Mouse (Mus musculus): Measurements from ENCODE around the gene Krtap4-8.
"Not testable (repeated sequence)": the region's sequence is repeated elsewhere in the genome, so short reads cannot be mapped to it uniquely, and the experiment has no call there.

Krtap4-8 gene

GRCm38 (mm10) chr11:99780604-99781003, at the start of gene Krtap4-8:
Gene Krtap4-8, minus strand, starts transcription at chr11:99780704.
- in situ Hi-C loops (cut with MboI, MseI) = no loop called here

- in situ Hi-C loops (cut with MboI, MseI) = not testable (repeated sequence)
Observed at GRCm38 (mm10) chr11:99815566-99815965, 35.1 kb upstream of the Krtap4-8 start, which contains the start of gene Gm11564. Gene Gm11564, minus strand, starts transcription at chr11:99815666.

- in situ Hi-C loops (cut with MboI, MseI) = not testable (repeated sequence)
Observed at GRCm38 (mm10) chr11:99809792-99810191, 29.3 kb upstream of the Krtap4-8 start, which contains the start of gene Krtap4-13. Gene Krtap4-13, minus strand, starts transcription at chr11:99809892.

- in situ Hi-C loops (cut with MboI, MseI) = not testable (repeated sequence)
Observed at GRCm38 (mm10) chr11:99804346-99804745, 23.8 kb upstream of the Krtap4-8 start, which contains the start of gene Gm11554. Gene Gm11554, minus strand, starts transcription at chr11:99804446.

- in situ Hi-C loops (cut with MboI, MseI) = not testable (repeated sequence)
Observed at GRCm38 (mm10) chr11:99798832-99799231, 18.3 kb upstream of the Krtap4-8 start, which contains the start of gene Gm11569. Gene Gm11569, minus strand, starts transcription at chr11:99798932.

- in situ Hi-C loops (cut with MboI, MseI) = no loop called here
Observed at GRCm38 (mm10) chr11:99793367-99793766, 12.9 kb upstream of the Krtap4-8 start, which contains the start of gene Gm11596. Gene Gm11596, minus strand, starts transcription at chr11:99793467.

GRCm38 (mm10) chr11:99784900-99785299, 4.4 kb upstream of the Krtap4-8 start, which contains the start of gene Krtap4-9:
Gene Krtap4-9, plus strand, starts transcription at chr11:99785200.
- in situ Hi-C loops (cut with MboI, MseI) = not testable (repeated sequence)

- in situ Hi-C loops (cut with MboI, MseI) = no loop called here
Observed at GRCm38 (mm10) chr11:99778401-99778800, 2.1 kb downstream of the Krtap4-8 start.

- in situ Hi-C loops (cut with MboI, MseI) = not testable (repeated sequence)
Observed at GRCm38 (mm10) chr11:99772813-99773212, 7.7 kb downstream of the Krtap4-8 start, which contains the start of gene Gm11595. Gene Gm11595, minus strand, starts transcription at chr11:99772913.

GRCm38 (mm10) chr11:99768410-99768809, 12.1 kb downstream of the Krtap4-8 start:
- in situ Hi-C loops (cut with MboI, MseI) = no loop called here

- in situ Hi-C loops (cut with MboI, MseI) = no loop called here
Observed at GRCm38 (mm10) chr11:99758877-99759276, 21.6 kb downstream of the Krtap4-8 start.

GRCm38 (mm10) chr11:99743985-99744384, 36.5 kb downstream of the Krtap4-8 start:
- in situ Hi-C loops (cut with MboI, MseI) = loop anchor here (10.0 kb wide), 1 partner anchor 679 kb away; no protein-coding TSS in a partner anchor

- in situ Hi-C loops (cut with MboI, MseI) = no loop called here
Observed at GRCm38 (mm10) chr11:99734190-99734589, 46.3 kb downstream of the Krtap4-8 start, which contains the start of gene Gm14180. Gene Gm14180, minus strand, starts transcription at chr11:99734290.
